Mouse (Mus musculus) erythroblast, embryonic 14.5 days (primary cell): ENCODE measurements around the gene Kctd17. TPM values are rescaled to one million over a fixed set of nuclear protein-coding genes. Genes with fewer than 3 reads are reported as not detected.

Experiments
- H3K27me3 ChIP-seq: 2 replicates; pipeline ENCODE4 v1.6.1; 2012; ENCODE audit warnings: inconsistent platforms; ENCODE audit not compliant: control insufficient read depth
- H3K36me3 ChIP-seq: 2 replicates; pipeline ENCODE4 v1.6.1; 2012; ENCODE audit warnings: mild to moderate bottlenecking, inconsistent platforms; ENCODE audit not compliant: control insufficient read depth
- H3K4me1 ChIP-seq: 2 replicates; pipeline ENCODE4 v1.6.1; 2012; ENCODE audit warnings: inconsistent platforms; ENCODE audit not compliant: control insufficient read depth
- H3K4me3 ChIP-seq: replicated peaks from 2 replicates; pipeline ENCODE3; 2012; ENCODE audit warnings: moderate library complexity, mild to moderate bottlenecking, inconsistent platforms
- H3K9me3 ChIP-seq: 2 replicates; pipeline ENCODE4 v1.6.1; 2012; ENCODE audit warnings: low read length, inconsistent platforms, mixed read lengths; ENCODE audit not compliant: control insufficient read depth
- GATA1 ChIP-seq: IDR thresholded peaks from 2 replicates; pipeline ENCODE4 v1.6.1; 2012; ENCODE audit warnings: low read length, inconsistent platforms, mixed read lengths
- TAL1 ChIP-seq: IDR thresholded peaks from 3 replicates; pipeline ENCODE4 v1.6.1; 2012; ENCODE audit warnings: low read length, inconsistent platforms, mixed read lengths
- polyA plus RNA-seq: library from polyadenylated mRNA; stranded (reverse); fragments of >175 nt; gene quantifications from 2 replicates; pipeline ENCODE4 v1.2.3, GENCODE M21; 2012

Gene Kctd17
- 0.07 and 0.10 TPM in 2 replicates for polyA plus RNA-seq

DNA sequence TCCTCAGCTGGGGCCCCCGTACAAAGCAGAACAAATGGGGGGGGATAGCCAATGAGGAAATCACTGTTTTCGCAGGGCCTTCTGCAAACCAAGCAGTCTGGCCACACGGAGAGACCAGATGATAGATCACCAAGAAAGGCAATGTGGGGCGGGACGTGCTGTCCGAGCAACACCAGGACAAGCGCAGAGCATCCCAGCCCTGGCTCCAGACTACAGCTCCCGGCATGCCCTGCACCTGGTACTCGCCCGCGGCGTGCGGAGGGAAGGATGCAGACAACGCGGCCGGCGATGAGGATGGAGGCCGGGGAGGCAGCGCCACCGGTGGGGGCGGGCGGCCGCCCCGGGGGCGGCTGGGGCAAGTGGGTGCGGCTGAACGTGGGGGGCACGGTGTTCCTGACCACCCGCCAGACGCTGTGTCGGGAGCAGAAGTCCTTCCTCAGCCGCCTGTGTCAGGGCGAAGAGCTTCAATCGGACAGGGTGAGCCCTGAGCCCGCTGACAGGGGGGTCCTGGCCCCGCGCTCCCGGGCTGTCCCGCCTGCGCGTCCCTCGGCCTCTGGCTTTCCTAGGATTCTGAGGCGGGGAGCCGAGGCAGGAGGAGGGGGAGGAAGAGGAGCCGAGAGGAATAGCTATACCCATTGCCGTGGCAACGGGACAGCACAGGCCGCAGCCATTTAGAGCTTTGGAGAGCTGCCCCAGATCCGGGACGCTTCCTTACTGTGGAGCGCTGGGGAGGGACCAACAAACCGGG is at the start of gene Kctd17:
TSS of gene Kctd17 (plus strand) at position 174 of the 748 bp plus-strand sequence.
- Histone ChIP-seq H3K36me3 (no peaks in the 10 kb centered on the region; the same call in 1 of the 2 replicates), H3K4me3 (peak within 1 kb of the TSS; percentile 16), H3K4me1 (no peaks in the 10 kb centered on the region), H3K27me3 (peaks cover 75% of the 10 kb centered on the region), H3K9me3 (no peaks in the 10 kb centered on the region)
- TF ChIP-seq GATA1: no peak
- no peak for TF ChIP-seq TAL1

GRCm38 (mm10) chr15:78380208-78380607 is 48.2 kb upstream of the Kctd17 start:
- no peak overlapping the region for H3K4me3 ChIP-seq
- H3K27me3 ChIP-seq: no peaks in the 10 kb centered on the region
- H3K4me1 ChIP-seq: peaks cover 2% of the 10 kb centered on the region; the same call in 1 of the 2 replicates
- TF ChIP-seq TAL1 (no peak), GATA1 (no peak)
- no peaks in the 10 kb centered on the region for H3K36me3 ChIP-seq
- no peaks in the 10 kb centered on the region for H3K9me3 ChIP-seq

DNA sequence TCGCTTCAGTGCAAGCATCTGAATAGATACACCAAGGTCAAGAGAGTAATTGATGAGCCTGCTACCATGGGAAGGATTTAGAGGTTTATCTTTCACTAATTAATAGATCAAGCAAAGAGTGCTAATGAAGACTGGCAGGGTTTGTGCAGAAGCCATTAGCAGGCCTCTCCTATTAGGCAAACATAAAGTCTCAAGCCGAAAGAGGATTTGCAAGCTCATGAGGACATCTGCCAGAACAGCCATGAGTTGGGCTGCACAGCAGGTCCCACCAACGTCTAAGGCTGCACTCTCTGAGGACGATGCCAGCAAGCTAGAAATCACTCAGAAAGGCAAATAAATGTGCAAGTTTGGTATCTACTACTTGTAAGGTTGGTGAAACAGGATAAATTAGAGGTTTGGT is 47.6 kb upstream of the Kctd17 start:
- no peak for TF ChIP-seq GATA1
- no peak for TF ChIP-seq TAL1
- H3K9me3 ChIP-seq: no peaks in the 10 kb centered on the region
- no peaks in the 10 kb centered on the region for H3K27me3 ChIP-seq
- H3K36me3 ChIP-seq: no peaks in the 10 kb centered on the region
- H3K4me3 ChIP-seq: no peak overlapping the region
- H3K4me1 ChIP-seq: peaks cover 2% of the 10 kb centered on the region; the same call in 1 of the 2 replicates

GRCm38 (mm10) chr15:78382115-78382514 is 46.2 kb upstream of the Kctd17 start:
- Histone ChIP-seq H3K4me1 (peaks cover 2% of the 10 kb centered on the region; the same call in 1 of the 2 replicates), H3K27me3 (peaks cover 4% of the 10 kb centered on the region), H3K9me3 (no peaks in the 10 kb centered on the region), H3K4me3 (no peak overlapping the region), H3K36me3 (no peaks in the 10 kb centered on the region)
- no peak for TF ChIP-seq TAL1
- no peak for TF ChIP-seq GATA1

DNA sequence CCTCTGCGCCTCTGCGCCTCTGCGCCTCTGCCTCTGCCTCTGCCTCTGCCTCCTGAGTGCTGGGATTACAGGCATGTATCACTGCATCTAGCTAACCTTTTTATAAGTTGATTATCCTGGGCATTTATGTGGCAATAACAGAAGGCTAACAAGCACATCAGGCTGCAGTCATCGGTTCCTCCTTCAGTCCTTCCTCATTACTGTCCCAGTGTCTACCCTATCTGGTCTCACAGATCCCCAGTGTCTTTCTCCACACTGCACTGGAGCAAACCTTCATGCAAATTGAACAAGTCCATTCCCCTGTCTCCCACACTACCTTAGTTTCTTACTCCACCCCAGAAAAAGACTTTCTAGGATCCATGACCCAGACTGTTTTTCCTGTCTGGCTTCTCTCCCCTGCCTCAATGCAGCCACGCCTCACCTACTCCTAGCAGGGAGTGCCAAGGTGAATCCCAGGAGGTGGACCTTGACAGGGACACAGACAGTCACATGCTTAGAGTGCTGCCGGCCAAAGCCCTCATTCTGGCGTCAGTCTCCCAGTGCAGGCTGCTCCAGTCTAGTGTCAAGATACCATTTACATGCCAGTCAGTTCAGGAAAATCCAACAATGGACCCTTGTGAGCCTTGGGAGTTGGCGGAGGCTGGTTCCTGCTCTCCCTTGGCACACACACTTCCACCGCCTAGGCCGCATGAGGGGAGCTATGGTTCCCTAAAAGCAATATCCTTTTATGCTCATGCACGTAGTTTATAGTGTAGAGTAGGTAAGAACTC is 44.7 kb upstream of the Kctd17 start:
- no peaks in the 10 kb centered on the region for H3K9me3 ChIP-seq
- TF ChIP-seq GATA1 (no peak), TAL1 (no peak)
- H3K27me3 ChIP-seq: peaks cover 4% of the 10 kb centered on the region
- H3K4me1 ChIP-seq: peaks cover 2% of the 10 kb centered on the region; the same call in 1 of the 2 replicates
- H3K36me3 ChIP-seq: no peaks in the 10 kb centered on the region
- H3K4me3 ChIP-seq: no peak overlapping the region

DNA sequence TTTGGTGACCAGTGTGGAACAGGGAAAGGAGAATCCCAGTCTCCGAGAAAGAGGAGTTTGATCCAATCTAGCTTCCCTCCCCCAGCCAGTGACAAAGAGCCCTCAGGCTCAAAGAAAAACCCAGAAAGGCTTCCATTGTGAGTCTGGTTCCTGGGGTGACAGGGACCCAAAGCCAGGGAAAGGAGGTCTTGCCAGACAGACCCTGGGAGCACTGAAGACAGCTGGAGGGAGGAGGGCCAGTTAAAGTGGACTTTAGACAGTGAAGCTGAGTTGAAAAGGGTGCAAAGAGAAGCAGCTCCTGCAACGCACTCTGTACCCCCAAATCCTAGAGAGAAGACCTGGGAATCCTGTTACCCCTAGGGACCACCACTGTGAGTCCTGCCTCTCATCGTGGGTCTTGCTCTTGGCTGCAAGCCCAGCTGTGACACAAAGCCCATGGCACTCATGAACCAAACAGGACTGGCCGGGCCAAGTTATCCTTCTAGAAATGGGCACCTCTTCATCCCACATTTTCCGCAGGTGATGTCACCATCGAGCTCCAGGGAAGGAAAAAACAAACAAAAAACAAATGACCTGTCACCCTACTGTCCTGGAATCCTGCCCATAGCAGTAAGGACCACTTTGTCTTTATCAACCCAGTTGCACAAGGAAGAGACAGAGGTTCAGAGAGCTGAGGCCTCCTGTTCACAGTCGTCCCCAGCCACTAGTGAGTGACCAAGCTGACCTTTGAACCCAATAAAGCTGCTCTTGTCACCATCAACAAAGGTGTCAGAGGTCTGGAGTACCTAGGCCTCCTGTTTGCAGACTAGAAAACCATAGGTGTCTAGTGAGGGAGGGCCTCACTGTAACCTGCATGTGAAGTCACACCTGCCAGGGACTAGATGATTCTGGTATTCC is 43.9 kb upstream of the Kctd17 start:
- H3K4me3 ChIP-seq: no peak overlapping the region
- H3K4me1 ChIP-seq: peaks cover 2% of the 10 kb centered on the region; the same call in 1 of the 2 replicates
- peaks cover 4% of the 10 kb centered on the region for H3K27me3 ChIP-seq
- no peaks in the 10 kb centered on the region for H3K36me3 ChIP-seq
- TF ChIP-seq GATA1 (no peak), TAL1 (no peak)
- no peaks in the 10 kb centered on the region for H3K9me3 ChIP-seq

- TF ChIP-seq TAL1 (no peak), GATA1 (no peak)
- H3K27me3 ChIP-seq: peaks cover 4% of the 10 kb centered on the region
- H3K36me3 ChIP-seq: no peaks in the 10 kb centered on the region
These were observed 42.8 kb upstream of the Kctd17 start for GRCm38 (mm10) chr15:78385564-78385963.

DNA sequence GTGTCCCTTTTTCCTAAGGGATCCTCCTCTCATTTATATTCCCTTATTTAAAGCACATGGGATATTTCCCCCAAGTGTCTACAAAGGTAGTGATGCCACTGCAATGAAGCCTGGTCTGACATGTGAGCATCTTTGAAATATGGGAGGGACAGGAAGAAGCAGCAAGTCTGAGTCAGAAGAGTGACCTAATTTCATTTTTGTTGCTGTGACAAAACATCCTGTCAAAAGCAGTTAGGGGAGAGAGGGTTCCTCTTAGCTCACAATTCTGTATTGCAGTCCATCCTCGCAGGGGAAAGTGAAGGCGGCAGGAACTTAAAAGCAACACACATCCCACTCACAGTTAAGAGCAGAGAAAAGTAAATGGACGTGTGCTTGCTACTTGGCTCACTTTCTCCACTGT is 37.5 kb upstream of the Kctd17 start:
- Histone ChIP-seq H3K4me1 (peaks cover 2% of the 10 kb centered on the region; the same call in 1 of the 2 replicates), H3K27me3 (peaks cover 21% of the 10 kb centered on the region), H3K36me3 (no peaks in the 10 kb centered on the region), H3K9me3 (no peaks in the 10 kb centered on the region), H3K4me3 (no peak overlapping the region)
- TF ChIP-seq TAL1: no peak
- TF ChIP-seq GATA1: no peak

More at GRCm38 (mm10) chr15:78385564-78385963, 42.8 kb upstream of the Kctd17 start:
- no peaks in the 10 kb centered on the region for H3K9me3 ChIP-seq
- H3K4me3 ChIP-seq: no peak overlapping the region
- peaks cover 2% of the 10 kb centered on the region; the same call in 1 of the 2 replicates for H3K4me1 ChIP-seq
